Mouse (Mus musculus): ENCODE measurements at regions not wholly inside any gene's neighbourhood (a gene's known extent, or its start where the extent isn't known, plus 50 kb on each side); places are given as distances from the start of the nearest gene placed in this dataset.

GRCm38 (mm10) chr5:119300106-119300505 is 370.4 kb upstream of the Tbx3 start:
- Histone ChIP-seq H3K4me3 (ENCODE audit: low read depth, low read length) (no peak overlapping the region), H3K36me3 (ENCODE audit: insufficient read depth) (no peaks in the 10 kb centered on the region), H3K27ac (ENCODE audit: low read depth, low read length) (no peak overlapping the region), H3K4me1 (ENCODE audit: insufficient read depth) (no peaks in the 10 kb centered on the region), H3K9me3 (ENCODE audit: low read length) (no peaks in the 10 kb centered on the region), H3K9ac (no peak overlapping the region), H3K27me3 (ENCODE audit: insufficient read depth, low read length) (no peaks in the 10 kb centered on the region), H3K4me2 (ENCODE audit: low read depth) (no peak overlapping the region)
- DNase-seq (no peak), ATAC-seq (no peak)
- no peak for TF ChIP-seq CTCF (IDR thresholded peaks at IDR 0.05; ENCODE audit: low read depth)
- 29% methylated on average over 7 of the region's 7 CpGs for WGBS

DNA sequence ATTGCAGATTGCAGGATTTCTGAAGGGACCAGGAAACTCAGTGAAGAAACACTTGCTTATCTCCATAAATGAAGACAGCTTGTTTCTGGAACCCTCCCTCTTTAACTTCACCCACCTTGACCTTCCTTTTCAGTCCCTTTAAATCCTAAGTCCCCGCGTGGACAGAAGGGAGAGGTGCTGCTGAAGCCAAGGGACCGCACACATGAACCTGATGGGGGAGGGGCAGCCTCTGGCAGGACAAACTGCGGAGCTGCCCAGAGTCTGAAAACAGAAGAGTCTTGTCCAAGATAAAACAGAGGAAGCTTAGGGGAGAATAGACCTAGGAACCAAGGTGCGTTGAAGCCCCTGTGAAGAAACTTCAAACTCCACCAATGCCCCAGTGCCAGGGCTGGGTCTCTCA is 368.9 kb upstream of the Tbx3 start:
- H3K27me3 ChIP-seq (ENCODE audit: insufficient read depth, low read length): no peaks in the 10 kb centered on the region
- TF ChIP-seq CTCF (IDR thresholded peaks at IDR 0.05; ENCODE audit: low read depth): no peak
- H3K4me3 ChIP-seq (ENCODE audit: low read depth, low read length): no peak overlapping the region
- H3K4me1 ChIP-seq (ENCODE audit: insufficient read depth): no peaks in the 10 kb centered on the region
- H3K9me3 ChIP-seq (ENCODE audit: low read length): no peaks in the 10 kb centered on the region
- 34% methylated on average over 5 of the region's 5 CpGs for WGBS
- no peak overlapping the region for H3K27ac ChIP-seq (ENCODE audit: low read depth, low read length)
- DNase-seq: no peak
- no peak overlapping the region for H3K4me2 ChIP-seq (ENCODE audit: low read depth)
- no peaks in the 10 kb centered on the region for H3K36me3 ChIP-seq (ENCODE audit: insufficient read depth)
- no peak overlapping the region for H3K9ac ChIP-seq
- ATAC-seq: no peak

GRCm38 (mm10) chr5:119304721-119305120 is 365.7 kb upstream of the Tbx3 start:
- Histone ChIP-seq H3K27me3 (ENCODE audit: insufficient read depth, low read length) (no peaks in the 10 kb centered on the region), H3K9me3 (ENCODE audit: low read length) (no peaks in the 10 kb centered on the region), H3K27ac (ENCODE audit: low read depth, low read length) (no peak overlapping the region), H3K4me2 (ENCODE audit: low read depth) (no peak overlapping the region), H3K36me3 (ENCODE audit: insufficient read depth) (no peaks in the 10 kb centered on the region), H3K9ac (no peak overlapping the region), H3K4me3 (ENCODE audit: low read depth, low read length) (no peak overlapping the region), H3K4me1 (ENCODE audit: insufficient read depth) (no peaks in the 10 kb centered on the region)
- DNase-seq (no peak), ATAC-seq (no peak)
- 15% methylated on average over 5 of the region's 5 CpGs for WGBS
- TF ChIP-seq CTCF (IDR thresholded peaks at IDR 0.05; ENCODE audit: low read depth): no peak

DNA sequence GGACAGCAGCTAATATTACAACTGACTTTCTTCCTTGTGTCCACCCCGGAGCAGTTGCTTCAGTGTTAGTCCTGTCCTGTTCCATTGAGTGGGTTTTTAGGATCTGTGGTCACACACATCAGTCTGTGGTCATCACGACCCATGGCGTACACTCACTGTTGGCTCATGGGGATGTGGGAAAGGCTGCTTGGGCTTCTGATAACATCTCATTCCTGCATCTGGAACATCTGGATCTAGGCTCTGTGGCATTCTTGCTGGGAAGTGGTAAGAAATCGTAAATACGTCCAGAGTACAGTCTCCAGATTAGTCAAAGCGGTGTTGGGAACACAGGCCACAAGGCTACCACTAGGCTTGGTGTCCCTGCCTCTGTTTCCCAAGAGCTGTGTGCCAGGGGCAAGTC is 362.7 kb upstream of the Tbx3 start:
- Histone ChIP-seq H3K4me2 (ENCODE audit: low read depth) (no peak overlapping the region), H3K4me3 (ENCODE audit: low read depth, low read length) (no peak overlapping the region), H3K27ac (ENCODE audit: low read depth, low read length) (no peak overlapping the region), H3K9ac (no peak overlapping the region), H3K9me3 (ENCODE audit: low read length) (no peaks in the 10 kb centered on the region), H3K27me3 (ENCODE audit: insufficient read depth, low read length) (no peaks in the 10 kb centered on the region), H3K36me3 (ENCODE audit: insufficient read depth) (no peaks in the 10 kb centered on the region), H3K4me1 (ENCODE audit: insufficient read depth) (no peaks in the 10 kb centered on the region)
- no peak for ATAC-seq
- TF ChIP-seq CTCF (IDR thresholded peaks at IDR 0.05; ENCODE audit: low read depth): no peak
- DNase-seq: no peak
- 95% methylated on average over 6 of the region's 6 CpGs for WGBS

DNA sequence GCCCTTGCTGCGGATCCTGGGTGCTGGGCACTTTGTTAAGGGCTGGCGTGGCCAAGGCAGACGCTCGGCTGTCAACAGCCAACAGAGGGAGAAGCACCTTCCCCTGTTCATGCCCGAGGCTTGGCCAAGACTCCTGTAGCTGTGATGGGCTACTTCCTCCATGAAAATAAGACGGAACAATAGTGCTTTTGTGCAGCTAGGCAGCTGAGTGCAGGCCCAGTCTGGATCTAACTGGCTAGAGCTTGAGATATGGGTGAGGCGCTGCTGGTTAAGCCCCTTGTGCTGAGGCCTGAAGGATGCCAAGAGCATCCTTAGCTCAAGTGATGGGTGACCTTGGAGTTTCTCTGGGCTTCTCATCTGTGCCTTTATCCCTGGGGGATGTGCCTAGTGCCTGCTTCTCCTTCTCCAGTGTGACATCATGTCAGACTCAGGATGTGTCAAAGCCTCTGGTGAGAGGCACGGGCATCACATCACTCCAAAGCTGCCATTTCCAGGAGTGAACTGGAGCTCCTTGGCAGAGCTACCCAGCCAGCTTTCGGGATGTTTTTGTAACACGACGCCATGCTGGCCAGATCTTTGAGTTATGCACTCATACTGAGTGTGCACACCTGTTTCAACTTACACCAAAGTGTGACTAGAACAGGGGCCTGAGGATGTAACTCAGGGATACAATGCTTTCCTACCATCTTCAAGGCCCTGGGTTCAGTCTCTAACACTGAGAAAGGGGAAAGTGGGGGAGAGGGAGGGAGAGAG is 360.1 kb upstream of the Tbx3 start:
- no peak overlapping the region for H3K27ac ChIP-seq (ENCODE audit: low read depth, low read length)
- no peaks in the 10 kb centered on the region for H3K27me3 ChIP-seq (ENCODE audit: insufficient read depth, low read length)
- no peak overlapping the region for H3K9ac ChIP-seq
- no peak for DNase-seq
- peak; percentile 63 for ATAC-seq
- H3K4me3 ChIP-seq (ENCODE audit: low read depth, low read length): no peak overlapping the region
- no peaks in the 10 kb centered on the region for H3K9me3 ChIP-seq (ENCODE audit: low read length)
- no peaks in the 10 kb centered on the region for H3K4me1 ChIP-seq (ENCODE audit: insufficient read depth)
- H3K36me3 ChIP-seq (ENCODE audit: insufficient read depth): no peaks in the 10 kb centered on the region
- no peak for TF ChIP-seq CTCF (IDR thresholded peaks at IDR 0.05; ENCODE audit: low read depth)
- 63% methylated on average over 11 of the region's 11 CpGs for WGBS
- H3K4me2 ChIP-seq (ENCODE audit: low read depth): no peak overlapping the region

- ATAC-seq: no peak
- no peaks in the 10 kb centered on the region for H3K27me3 ChIP-seq (ENCODE audit: insufficient read depth, low read length)
- TF ChIP-seq CTCF (IDR thresholded peaks at IDR 0.05; ENCODE audit: low read depth): no peak
- no peak overlapping the region for H3K9ac ChIP-seq
- H3K4me2 ChIP-seq (ENCODE audit: low read depth): no peak overlapping the region
- 84% methylated on average over 14 of the region's 14 CpGs for WGBS
- no peaks in the 10 kb centered on the region for H3K4me1 ChIP-seq (ENCODE audit: insufficient read depth)
- H3K9me3 ChIP-seq (ENCODE audit: low read length): no peaks in the 10 kb centered on the region
- DNase-seq: no peak
- H3K4me3 ChIP-seq (ENCODE audit: low read depth, low read length): no peak overlapping the region
- H3K36me3 ChIP-seq (ENCODE audit: insufficient read depth): no peaks in the 10 kb centered on the region
- no peak overlapping the region for H3K27ac ChIP-seq (ENCODE audit: low read depth, low read length)
Measured at GRCm38 (mm10) chr5:119312808-119313207, 357.7 kb upstream of the Tbx3 start.

GRCm38 (mm10) chr5:119315149-119315548 is 355.3 kb upstream of the Tbx3 start:
- no peak overlapping the region for H3K9ac ChIP-seq
- H3K4me3 ChIP-seq (ENCODE audit: low read depth, low read length): no peak overlapping the region
- no peak overlapping the region for H3K4me2 ChIP-seq (ENCODE audit: low read depth)
- H3K27ac ChIP-seq (ENCODE audit: low read depth, low read length): no peak overlapping the region
- no peaks in the 10 kb centered on the region for H3K27me3 ChIP-seq (ENCODE audit: insufficient read depth, low read length)
- DNase-seq: no peak
- WGBS: 92% methylated on average over 7 of the region's 7 CpGs
- H3K4me1 ChIP-seq (ENCODE audit: insufficient read depth): no peaks in the 10 kb centered on the region
- no peak for TF ChIP-seq CTCF (IDR thresholded peaks at IDR 0.05; ENCODE audit: low read depth)
- no peak for ATAC-seq
- H3K9me3 ChIP-seq (ENCODE audit: low read length): no peaks in the 10 kb centered on the region
- no peaks in the 10 kb centered on the region for H3K36me3 ChIP-seq (ENCODE audit: insufficient read depth)
